ENCODE assay signal across 31 mouse cellular contexts in the genomic region with DNA sequence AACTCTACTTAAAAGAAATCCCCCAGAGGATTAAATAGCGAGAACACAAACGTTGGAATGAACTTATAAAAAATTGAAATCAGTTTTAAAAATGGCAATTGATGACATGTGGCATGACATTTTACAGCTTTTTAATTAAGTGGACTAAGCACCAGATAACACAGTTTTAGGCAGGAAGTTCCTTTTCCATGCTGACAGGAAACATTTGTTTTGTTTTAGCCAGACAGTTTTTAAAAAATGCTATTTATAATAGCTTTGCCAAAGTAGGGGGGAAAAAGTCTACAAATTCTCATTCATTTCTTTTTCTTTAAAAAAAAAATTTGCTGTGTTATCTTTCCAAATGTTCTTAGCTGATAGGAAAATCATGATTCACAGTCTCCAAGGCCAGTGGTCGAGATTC. TPM values are rescaled to one million over a fixed set of nuclear protein-coding genes. Genes with fewer than 3 reads are reported as not detected.
DNase-seq lines count a peak whose midpoint lies in the region; ATAC-seq and TF ChIP-seq lines count a peak whose summit lies in the region.
"Had no signal": no experiment of that assay in that cellular context is flagged by ENCODE, and none has a peak within 500 bp of the region (broad histone marks: within the 10 kb centered on the region; RNA-seq: fewer than 3 reads in every experiment).

No protein-coding gene starts in this region.

- H3K27me3 ChIP-seq in embryonic facial prominence, embryonic 14.5 days (replicated peaks; ENCODE audit: control insufficient read depth, insufficient read depth, low read length), result no peaks in the 10 kb centered on the region
- no peaks in the 10 kb centered on the region for H3K27me3 ChIP-seq in embryonic facial prominence, embryonic 10.5 days (replicated peaks; ENCODE audit: low read depth, poor library complexity, severe bottlenecking)
- no peaks in the 10 kb centered on the region for H3K27me3 ChIP-seq in heart, embryonic 14.5 days (ENCODE audit: control insufficient read depth, insufficient read depth, low read length)
- H3K27me3 ChIP-seq in kidney, postnatal 0 days (ENCODE audit: insufficient read depth, low read length), result no peaks in the 10 kb centered on the region
- H3K27me3 ChIP-seq in kidney, embryonic 14.5 days (ENCODE audit: control insufficient read depth, insufficient read depth, low read length), result no peaks in the 10 kb centered on the region
- H3K27me3 ChIP-seq in lung, postnatal 0 days (replicated peaks; ENCODE audit: insufficient read depth, low read length), result no peaks in the 10 kb centered on the region
- H3K27me3 ChIP-seq: CH12.LX; hindbrain, embryonic 12.5 days; intestine, embryonic 15.5 days; megakaryocyte, embryonic 14.5 days; midbrain, embryonic 12.5 days; neural tube, embryonic 12.5 days had no signal

- no peak overlapping the region for H3K4me3 ChIP-seq in embryonic facial prominence, embryonic 14.5 days (ENCODE audit: low read depth, low read length)
- no peak overlapping the region for H3K4me3 ChIP-seq in embryonic facial prominence, embryonic 10.5 days
- no peak overlapping the region for H3K4me3 ChIP-seq in heart, embryonic 14.5 days (ENCODE audit: control insufficient read depth in 1 of 2, insufficient read depth in 1 of 2, low read depth in 1 of 2, low read length in 2 of 2)
- no peak overlapping the region for H3K4me3 ChIP-seq in kidney, postnatal 0 days (replicated peaks; ENCODE audit: low read depth, low read length)
- no peak overlapping the region for H3K4me3 ChIP-seq in kidney, embryonic 14.5 days (ENCODE audit: low read length)
- H3K4me3 ChIP-seq in lung, postnatal 0 days (ENCODE audit: low read depth, low read length), result no peak overlapping the region
- H3K4me3 ChIP-seq: hindbrain, embryonic 12.5 days; intestine, embryonic 15.5 days; megakaryocyte, embryonic 14.5 days; midbrain, embryonic 12.5 days; myocyte; neural tube, embryonic 12.5 days had no signal

- no peaks in the 10 kb centered on the region for H3K36me3 ChIP-seq in embryonic facial prominence, embryonic 14.5 days (ENCODE audit: control insufficient read depth, insufficient read depth, low read length)
- H3K36me3 ChIP-seq in embryonic facial prominence, embryonic 10.5 days (replicated peaks), result no peaks in the 10 kb centered on the region
- H3K36me3 ChIP-seq in heart, embryonic 14.5 days (ENCODE audit: control insufficient read depth, insufficient read depth, low read length), result no peaks in the 10 kb centered on the region
- H3K36me3 ChIP-seq in kidney, postnatal 0 days (ENCODE audit: insufficient read depth, low read length), result no peaks in the 10 kb centered on the region
- no peaks in the 10 kb centered on the region for H3K36me3 ChIP-seq in kidney, embryonic 14.5 days (ENCODE audit: control insufficient read depth, insufficient read depth, low read length)
- H3K36me3 ChIP-seq in lung, postnatal 0 days (ENCODE audit: insufficient read depth, low read length), result no peaks in the 10 kb centered on the region
- H3K36me3 ChIP-seq: hindbrain, embryonic 12.5 days; intestine, embryonic 15.5 days; midbrain, embryonic 12.5 days; neural tube, embryonic 12.5 days had no signal

- no peak overlapping the region for H3K27ac ChIP-seq in embryonic facial prominence, embryonic 14.5 days (replicated peaks; ENCODE audit: low read depth, low read length)
- no peak overlapping the region for H3K27ac ChIP-seq in embryonic facial prominence, embryonic 10.5 days (replicated peaks)
- H3K27ac ChIP-seq in heart, embryonic 14.5 days (replicated peaks in 1 of 2; ENCODE audit: control insufficient read depth in 1 of 2, insufficient read depth in 1 of 2, low read depth in 2 of 2, low read length in 2 of 2), result no peak overlapping the region
- no peak overlapping the region for H3K27ac ChIP-seq in kidney, postnatal 0 days
- H3K27ac ChIP-seq in kidney, embryonic 14.5 days (ENCODE audit: low read depth, low read length), result no peak overlapping the region
- no peak overlapping the region for H3K27ac ChIP-seq in lung, postnatal 0 days (ENCODE audit: low read length)
- H3K27ac ChIP-seq: hindbrain, embryonic 12.5 days; hindbrain, postnatal 0 days; intestine, embryonic 15.5 days; liver, embryonic 14.5 days; midbrain, embryonic 12.5 days; neural tube, embryonic 12.5 days had no signal

- no peak for TF ChIP-seq CTCF in kidney, postnatal 0 days (IDR thresholded peaks at IDR 0.05; ENCODE audit: low read depth)
- TF ChIP-seq CTCF in lung, postnatal 0 days (IDR thresholded peaks at IDR 0.05), result no peak

- H3K9ac ChIP-seq in embryonic facial prominence, embryonic 14.5 days (ENCODE audit: low read depth, low read length), result no peak overlapping the region
- H3K9ac ChIP-seq in heart, embryonic 14.5 days (ENCODE audit: low read length), result no peak overlapping the region
- no peak overlapping the region for H3K9ac ChIP-seq in kidney, postnatal 0 days (ENCODE audit: low read depth, low read length)
- no peak overlapping the region for H3K9ac ChIP-seq in kidney, embryonic 14.5 days (ENCODE audit: low read depth, low read length)
- no peak overlapping the region for H3K9ac ChIP-seq in lung, postnatal 0 days (replicated peaks; ENCODE audit: low read depth)
- H3K9ac ChIP-seq: hindbrain, embryonic 12.5 days; intestine, embryonic 15.5 days; liver, embryonic 14.5 days; midbrain, embryonic 12.5 days; neural tube, embryonic 12.5 days had no signal

- WGBS in embryonic facial prominence, embryonic 14.5 days, result 21% methylated on average over 3 of the region's 3 CpGs
- 65% methylated on average over 3 of the region's 3 CpGs for whole genome bisulfite sequencing in embryonic facial prominence, embryonic 10.5 days
- 42% methylated on average over 3 of the region's 3 CpGs for WGBS in heart, embryonic 14.5 days
- WGBS in kidney, postnatal 0 days, result 47% methylated on average over 3 of the region's 3 CpGs
- WGBS in kidney, embryonic 14.5 days, result 52% methylated on average over 3 of the region's 3 CpGs
- 37% methylated on average over 3 of the region's 3 CpGs for WGBS in lung, postnatal 0 days

- no peak for ATAC-seq in embryonic facial prominence, embryonic 14.5 days (ENCODE audit: low read depth)
- ATAC-seq in heart, embryonic 14.5 days (ENCODE audit: insufficient number of reproducible peaks, insufficient read depth, low FRiP score, low read depth), result no peak
- ATAC-seq in kidney, postnatal 0 days (replicated peaks; ENCODE audit: low FRiP score, low read depth), result no peak
- ATAC-seq in kidney, embryonic 14.5 days (ENCODE audit: low FRiP score, low TSS enrichment), result no peak
- no peak for ATAC-seq in lung, postnatal 0 days
- ATAC-seq: forebrain, embryonic 14.5 days; hindbrain, postnatal 0 days; intestine, embryonic 15.5 days had no signal

- no peak overlapping the region; the same call in 1 of the 2 replicates for H3K4me2 ChIP-seq in embryonic facial prominence, embryonic 14.5 days (ENCODE audit: low read depth, low read length)
- H3K4me2 ChIP-seq in heart, embryonic 14.5 days (ENCODE audit: low read length), result peak overlapping the region; percentile 13; the same call in 1 of the 2 replicates
- peak overlapping the region; percentile 2; the same call in 1 of the 2 replicates for H3K4me2 ChIP-seq in kidney, postnatal 0 days (ENCODE audit: low read length)
- no peak overlapping the region for H3K4me2 ChIP-seq in kidney, embryonic 14.5 days (replicated peaks; ENCODE audit: low read depth, low read length)
- H3K4me2 ChIP-seq in lung, postnatal 0 days (replicated peaks; ENCODE audit: low read depth, low read length), result no peak overlapping the region
- H3K4me2 ChIP-seq: heart, embryonic 11.5 days; hindbrain, embryonic 12.5 days; intestine, embryonic 15.5 days; midbrain, embryonic 12.5 days; neural tube, embryonic 12.5 days had no signal

- peak; percentile 46 for DNase-seq in embryonic facial prominence, embryonic 14.5 days (ENCODE audit: low spot score)
- DNase-seq in embryonic facial prominence, embryonic 10.5 days (ENCODE audit: low spot score), result no peak
- DNase-seq in heart, adult 11 months, result no peak
- peak; percentile 85 for DNase-seq in kidney, postnatal 0 days (ENCODE audit: low spot score)
- peak; percentile 6 for DNase-seq in lung, postnatal 0 days (ENCODE audit: low spot score)
- DNase-seq in lung, postnatal 25 days (ENCODE audit: low spot score), result no peak
- DNase-seq: adrenal gland, adult 8-10 months; cerebellum, adult 2 months; cerebellum, postnatal 14 days; gastrocnemius, postnatal 36 days; heart, postnatal 14 days; layer of hippocampus, postnatal 36 days; left cerebral cortex, postnatal 4 days; lung, adult 2 months; lung, postnatal 4 days; right cerebral cortex, adult 18-20 months; thymus, adult 2 months; thymus, postnatal 36 days had no signal

- no peak for TF ChIP-seq EP300 in lung, postnatal 0 days (IDR thresholded peaks at IDR 0.05)

- peaks cover 7% of the 10 kb centered on the region for H3K4me1 ChIP-seq in embryonic facial prominence, embryonic 14.5 days (ENCODE audit: control insufficient read depth, insufficient read depth, low read length)
- H3K4me1 ChIP-seq in embryonic facial prominence, embryonic 10.5 days, result no peaks in the 10 kb centered on the region
- H3K4me1 ChIP-seq in heart, embryonic 14.5 days (ENCODE audit: control insufficient read depth in 2 of 2, insufficient read depth in 2 of 2, low read length in 2 of 2), result no peaks in the 10 kb centered on the region; a peak in 1 of 4 replicates
- 0 out of 2 replicates have a peak, but pooled peaks cover 3% of the 10 kb centered on the region for H3K4me1 ChIP-seq in kidney, postnatal 0 days (replicated peaks; ENCODE audit: insufficient read depth, low read length)
- H3K4me1 ChIP-seq in kidney, embryonic 14.5 days (ENCODE audit: control insufficient read depth, insufficient read depth, low read length), result no peaks in the 10 kb centered on the region
- no peaks in the 10 kb centered on the region for H3K4me1 ChIP-seq in lung, postnatal 0 days (ENCODE audit: insufficient read depth, low read depth, low read length)
- H3K4me1 ChIP-seq: hindbrain, embryonic 12.5 days; intestine, embryonic 15.5 days; megakaryocyte, embryonic 14.5 days; midbrain, embryonic 12.5 days; neural tube, embryonic 12.5 days had no signal

- H3K9me3 ChIP-seq in embryonic facial prominence, embryonic 14.5 days (ENCODE audit: control insufficient read depth, low read length), result 0 out of 2 replicates have a peak, but pooled peaks cover 4% of the 10 kb centered on the region
- no peaks in the 10 kb centered on the region for H3K9me3 ChIP-seq in embryonic facial prominence, embryonic 10.5 days
- H3K9me3 ChIP-seq in heart, embryonic 14.5 days (ENCODE audit: control insufficient read depth, low read length), result peaks cover 3% of the 10 kb centered on the region; the same call in 1 of the 2 replicates
- no peaks in the 10 kb centered on the region for H3K9me3 ChIP-seq in kidney, postnatal 0 days (replicated peaks; ENCODE audit: low read length)
- H3K9me3 ChIP-seq in kidney, embryonic 14.5 days (ENCODE audit: control insufficient read depth, low read length), result no peaks in the 10 kb centered on the region
- H3K9me3 ChIP-seq in lung, postnatal 0 days (ENCODE audit: low read length), result no peaks in the 10 kb centered on the region; the same call in 1 of the 2 replicates
- H3K9me3 ChIP-seq: hindbrain, embryonic 12.5 days; intestine, embryonic 15.5 days; megakaryocyte, embryonic 14.5 days; midbrain, embryonic 12.5 days; neural tube, embryonic 12.5 days had no signal

RNA-seq across cellular contexts. Expression of gene Col8a1, which starts 29.6 kb away (rescaled TPM):
- polyA plus RNA-seq in embryonic facial prominence, embryonic 14.5 days (2014; fragmentation: Nextera tagmentation; extraction: Ambion mirVana), result 42.7 and 45.0 TPM in 2 replicates
- 1.1 and 1.9 TPM in 2 replicates for polyA plus RNA-seq in embryonic facial prominence, embryonic 10.5 days (2016; fragmentation: Nextera tagmentation; extraction: Ambion mirVana)
- 1.6 and 2.3 TPM in 2 replicates for polyA plus RNA-seq in heart, embryonic 14.5 days (2014; fragmentation: Nextera tagmentation; extraction: Ambion mirVana)
- polyA plus RNA-seq in kidney, postnatal 0 days (2015; fragmentation: Nextera tagmentation; extraction: Ambion mirVana), result 3.5 and 3.7 TPM in 2 replicates
- 0.73 and 0.90 TPM in 2 replicates for polyA plus RNA-seq in kidney, embryonic 14.5 days (2014; fragmentation: Nextera tagmentation; extraction: Ambion mirVana)
- 1.2 and 1.3 TPM in 2 replicates for polyA plus RNA-seq in lung, postnatal 0 days (2015; fragmentation: Nextera tagmentation; extraction: Ambion mirVana)

Comparison
In these comparisons a context has a peak if more than half of its experiments do, and no peak if none do; other contexts are left out.
1. DNase-seq: peak in embryonic facial prominence, embryonic 14.5 days (single experiment), kidney, postnatal 0 days (single experiment) and lung, postnatal 0 days (single experiment); none in embryonic facial prominence, embryonic 10.5 days (single experiment), heart, adult 11 months (single experiment) and lung, postnatal 25 days (single experiment).
2. H3K4me2 ChIP-seq: peak in heart, embryonic 14.5 days (single experiment) and kidney, postnatal 0 days (single experiment); none in embryonic facial prominence, embryonic 14.5 days (single experiment), kidney, embryonic 14.5 days (single experiment) and lung, postnatal 0 days (single experiment).